Mouse (Mus musculus): Measurements from ENCODE around the gene Flii. TPM values are rescaled to one million over a fixed set of nuclear protein-coding genes. Genes with fewer than 3 reads are reported as not detected.
A peak's percentile ranks its signal among the peaks of the same experiment; 100 is the strongest.

Flii gene
- total RNA-seq, 2 experiments from 2014 or later = 47.7 to 60.5 TPM

DNA sequence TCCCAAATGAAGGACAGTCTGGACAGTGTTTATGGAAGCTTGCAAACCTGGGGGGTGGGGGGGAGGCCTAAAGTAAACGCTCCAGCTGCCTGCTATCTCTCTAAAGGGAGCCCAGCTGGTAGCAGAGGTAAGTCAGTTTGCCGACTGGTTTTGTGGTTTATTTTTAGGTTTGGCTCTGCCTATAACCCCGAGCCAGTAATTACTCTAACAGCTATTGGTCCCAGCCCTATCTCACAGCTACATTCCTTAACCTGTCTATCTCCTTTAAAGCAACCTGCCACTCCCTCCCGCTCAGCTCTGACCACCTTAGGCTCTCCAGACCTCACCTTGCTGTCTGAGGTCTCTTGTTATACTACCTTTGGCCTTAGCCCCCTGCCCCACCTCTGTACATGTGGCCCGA, 7.8 kb downstream of the Flii start:
- no peak for DNase-seq (ENCODE audit: low spot score in 2 of 2)

DNA sequence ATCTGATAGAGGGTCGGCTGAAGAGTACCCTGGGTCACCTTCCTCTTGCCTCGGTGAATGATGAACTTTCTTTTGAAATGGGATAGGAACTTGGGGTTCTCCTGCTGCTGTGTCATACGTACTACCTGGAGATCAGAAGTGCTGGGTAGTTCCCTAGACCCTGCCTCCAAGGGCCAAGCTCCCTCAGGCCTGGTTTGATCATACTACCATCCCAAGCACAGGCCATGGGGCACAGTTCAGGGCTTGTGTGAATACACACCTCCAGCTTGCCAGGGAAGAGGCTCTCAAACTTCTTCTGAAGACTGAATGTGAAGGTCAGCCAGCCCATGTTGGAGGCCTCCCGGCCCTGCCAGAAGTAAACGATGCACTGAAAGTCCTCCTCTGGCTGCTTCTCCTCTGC, 11.2 kb downstream of the Flii start:
- DNase-seq (ENCODE audit: low spot score in 2 of 2) = no peak

DNA sequence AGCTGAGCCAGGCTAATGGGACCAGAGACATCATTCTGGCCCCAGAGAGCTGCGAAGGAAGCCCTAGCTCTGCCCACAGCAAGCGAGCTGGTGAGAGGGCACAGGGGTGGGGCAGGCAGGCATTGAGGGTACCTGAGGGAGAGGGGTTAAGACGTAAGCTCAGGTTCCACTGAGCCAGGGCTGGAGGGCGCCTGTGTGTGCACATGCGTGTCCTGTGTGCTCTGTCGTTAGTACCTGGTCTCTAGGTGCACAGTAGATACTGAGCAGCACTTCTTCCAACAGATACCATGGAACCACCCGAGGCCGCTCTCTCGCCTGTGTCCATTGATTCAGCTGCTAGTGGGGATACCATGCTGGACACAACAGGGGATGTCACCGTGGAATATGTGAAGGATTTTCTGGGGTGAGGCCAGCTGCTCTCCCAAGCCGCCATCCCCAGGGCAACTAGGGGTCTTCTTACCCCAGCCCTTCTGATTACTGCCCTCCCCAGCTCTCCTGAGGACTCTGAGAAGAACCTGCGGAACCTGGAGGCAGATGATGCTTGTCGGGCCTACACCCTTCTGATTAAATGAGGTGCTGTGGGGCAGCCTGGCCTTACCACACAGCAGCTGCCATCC, 14.3 kb downstream of the Flii start:
- no peak for DNase-seq (ENCODE audit: low spot score in 2 of 2)

DNA sequence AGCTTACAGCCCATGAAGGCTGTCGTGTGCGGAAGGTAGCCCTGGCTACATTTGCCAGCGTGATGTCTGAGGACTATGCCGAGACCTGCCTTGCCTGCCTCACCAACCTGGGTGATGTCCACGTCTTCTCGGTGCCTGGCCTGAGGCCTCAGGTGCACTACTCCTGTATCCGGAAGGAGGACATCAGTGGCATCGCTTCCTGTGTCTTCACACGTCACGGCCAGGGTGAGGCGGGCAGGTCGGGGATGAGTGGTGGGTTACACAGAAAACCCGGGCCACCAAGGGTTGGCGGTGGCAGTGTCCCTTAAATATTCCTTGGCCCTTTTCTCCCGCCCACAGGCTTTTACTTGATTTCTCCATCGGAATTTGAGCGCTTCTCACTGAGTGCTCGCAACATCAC, 15.0 kb downstream of the Flii start:
- DNase-seq (ENCODE audit: low spot score in 2 of 2) = no peak

DNA sequence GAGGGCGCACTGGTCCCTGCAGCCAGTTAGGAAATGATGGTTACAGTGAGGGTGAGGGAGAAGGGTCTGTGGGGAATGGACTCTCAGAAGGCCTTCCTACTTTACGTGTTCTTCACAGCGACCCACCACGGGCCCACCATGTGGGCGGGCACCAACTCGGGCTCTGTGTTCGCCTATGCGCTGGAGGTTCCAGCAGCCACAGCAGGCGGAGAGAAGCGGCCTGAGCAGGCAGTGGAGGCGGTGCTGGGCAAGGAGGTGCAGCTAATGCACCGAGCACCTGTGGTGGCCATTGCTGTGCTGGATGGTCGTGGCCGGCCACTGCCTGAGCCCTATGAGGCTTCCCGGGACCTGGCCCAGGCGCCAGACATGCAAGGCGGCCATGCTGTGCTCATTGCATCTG, 15.8 kb downstream of the Flii start:
- DNase-seq (ENCODE audit: low spot score in 2 of 2) = no peak

DNA sequence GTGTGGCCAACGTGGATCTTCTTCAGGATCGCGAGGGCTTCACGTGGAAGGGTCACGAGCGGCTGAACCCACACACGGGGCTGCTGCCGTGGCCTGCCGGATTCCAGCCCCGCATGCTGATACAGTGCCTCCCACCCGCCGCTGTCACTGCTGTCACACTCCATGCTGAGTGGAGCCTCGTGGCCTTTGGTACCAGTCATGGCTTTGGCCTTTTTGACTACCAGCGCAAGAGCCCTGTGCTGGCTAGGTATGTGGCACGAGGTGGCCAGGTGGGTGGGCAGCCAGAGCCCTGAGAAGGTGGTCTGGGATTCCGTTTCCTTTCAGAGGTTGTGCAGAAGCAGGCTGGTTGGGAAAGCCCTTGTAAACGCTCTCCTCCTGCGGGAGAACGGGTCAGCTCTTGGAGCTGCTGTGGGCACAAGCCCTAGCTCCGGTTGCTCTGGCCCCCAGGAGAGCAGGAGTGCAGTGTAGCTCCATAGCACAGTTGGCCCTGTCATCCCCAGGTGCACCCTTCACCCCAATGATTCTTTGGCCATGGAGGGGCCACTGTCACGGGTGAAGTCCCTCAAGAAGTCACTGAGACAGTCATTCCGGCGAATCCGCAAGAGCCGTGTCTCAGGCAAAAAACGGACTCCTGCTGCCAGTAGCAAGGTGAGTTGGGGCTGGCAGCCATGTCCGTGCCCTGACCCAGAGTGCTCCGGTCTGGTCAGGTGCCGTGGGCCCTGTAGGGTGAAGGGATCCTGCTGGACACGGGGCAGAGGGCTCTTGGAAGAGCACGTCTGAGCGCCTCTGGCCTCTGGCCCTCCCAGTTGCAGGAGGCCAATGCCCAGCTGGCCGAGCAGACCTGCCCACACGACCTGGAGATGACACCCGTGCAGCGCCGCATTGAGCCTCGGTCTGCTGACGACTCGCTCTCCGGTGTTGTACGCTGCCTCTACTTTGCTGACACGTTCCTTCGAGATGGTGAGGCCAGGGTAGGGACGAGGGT, 17.3 kb downstream of the Flii start:
- peak in 1 of 2 experiments; percentile 1 for DNase-seq (ENCODE audit: low spot score in 2 of 2)

DNA sequence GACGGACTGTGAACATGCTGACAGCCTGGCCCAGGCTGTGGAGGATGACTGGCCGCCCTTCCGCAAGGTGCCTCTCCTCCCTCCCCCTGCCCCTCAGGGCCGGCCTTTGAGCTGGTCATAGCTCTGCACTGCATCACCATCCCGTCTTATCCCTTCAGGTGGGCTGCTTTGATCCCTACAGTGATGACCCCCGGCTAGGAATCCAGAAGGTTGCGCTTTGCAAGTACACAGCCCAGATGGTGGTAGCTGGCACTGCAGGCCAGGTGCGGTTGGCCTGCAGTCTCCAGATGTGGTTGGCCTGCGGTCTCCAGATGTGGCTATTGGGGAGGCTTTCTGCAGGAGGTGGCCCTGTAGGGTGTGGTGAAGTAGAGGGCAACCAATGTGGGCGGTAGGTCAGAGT, 18.4 kb downstream of the Flii start:
- DNase-seq (ENCODE audit: low spot score in 2 of 2) = no peak

DNA sequence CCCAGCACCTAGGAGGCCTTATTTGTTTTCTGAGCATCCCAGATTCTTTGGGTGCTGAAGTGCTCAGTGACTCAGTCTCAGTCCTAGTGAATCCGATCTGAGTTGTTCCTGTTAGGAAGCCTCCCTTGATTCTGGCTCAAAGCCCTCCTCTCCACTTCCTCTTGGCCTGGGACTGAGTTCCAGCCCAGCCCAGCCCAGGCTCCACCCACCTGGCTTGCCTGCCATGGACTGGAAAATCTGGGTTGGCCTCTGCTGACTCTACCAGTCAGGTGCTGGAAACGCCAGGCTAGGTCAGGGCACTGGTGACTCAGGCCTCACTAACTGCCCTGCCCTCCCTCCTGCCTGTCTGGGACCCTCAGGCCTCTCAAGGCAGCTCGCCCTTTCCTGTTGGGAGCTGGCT, 19.4 kb downstream of the Flii start:
- DNase-seq (ENCODE audit: low spot score in 2 of 2) = peak in 1 of 2 experiments; percentile 4

DNA sequence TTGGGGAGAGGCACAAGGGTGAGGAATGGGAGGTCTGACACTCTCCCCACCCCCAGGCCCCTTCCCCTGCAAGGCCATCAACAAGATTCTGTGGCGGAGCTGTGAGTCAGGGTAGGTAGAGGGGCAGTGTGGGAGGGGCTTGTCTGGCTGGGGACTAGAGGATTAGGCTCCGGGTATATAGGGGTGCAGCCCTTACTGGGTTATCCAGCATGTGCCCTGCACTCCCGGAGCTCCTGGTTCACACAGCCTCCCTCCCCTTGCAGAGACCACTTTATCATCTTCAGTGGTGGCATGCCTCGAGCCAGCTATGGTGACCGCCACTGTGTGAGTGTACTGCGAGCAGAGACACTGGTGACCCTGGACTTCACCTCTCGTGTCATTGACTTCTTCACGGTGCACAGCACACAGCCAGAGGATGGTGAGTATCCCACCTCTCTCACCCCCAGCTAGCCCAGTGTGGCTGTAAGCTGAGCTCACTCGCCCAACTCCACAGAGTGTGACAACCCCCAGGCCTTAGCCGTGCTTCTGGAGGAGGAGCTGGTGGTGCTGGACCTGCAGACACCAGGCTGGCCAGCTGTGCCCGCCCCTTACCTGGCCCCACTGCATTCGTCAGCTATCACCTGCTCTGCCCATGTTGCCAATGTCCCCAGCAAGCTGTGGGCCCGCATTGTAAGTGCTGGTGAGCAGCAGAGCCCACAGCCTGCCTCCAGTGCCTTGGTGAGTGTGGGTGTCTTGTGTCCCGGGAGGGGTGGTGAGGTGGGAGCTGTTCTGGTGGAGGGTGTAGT, 20.2 kb downstream of the Flii start:
- peak in 1 of 2 experiments; percentile 1 for DNase-seq (ENCODE audit: low spot score in 2 of 2)

DNA sequence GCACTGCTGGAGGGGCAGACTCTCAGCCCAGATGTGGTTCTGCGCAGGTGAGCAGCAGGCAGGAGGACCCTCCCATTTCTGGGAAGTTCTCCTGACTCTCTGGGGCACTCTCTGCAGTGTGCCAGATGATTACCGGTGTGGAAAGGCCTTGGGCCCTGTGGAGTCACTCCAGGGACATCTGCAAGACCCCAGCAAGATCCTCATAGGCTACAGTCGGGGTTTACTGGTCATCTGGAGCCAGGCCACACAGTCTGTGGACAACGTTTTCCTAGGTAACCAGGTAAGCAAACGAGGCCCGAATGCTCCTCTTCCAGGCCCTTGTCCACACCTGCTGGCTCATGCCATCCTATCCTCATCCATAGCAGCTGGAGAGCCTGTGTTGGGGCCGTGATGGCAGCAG, 21.0 kb downstream of the Flii start:
- peak in 1 of 2 experiments; percentile 1 for DNase-seq (ENCODE audit: low spot score in 2 of 2)

DNA sequence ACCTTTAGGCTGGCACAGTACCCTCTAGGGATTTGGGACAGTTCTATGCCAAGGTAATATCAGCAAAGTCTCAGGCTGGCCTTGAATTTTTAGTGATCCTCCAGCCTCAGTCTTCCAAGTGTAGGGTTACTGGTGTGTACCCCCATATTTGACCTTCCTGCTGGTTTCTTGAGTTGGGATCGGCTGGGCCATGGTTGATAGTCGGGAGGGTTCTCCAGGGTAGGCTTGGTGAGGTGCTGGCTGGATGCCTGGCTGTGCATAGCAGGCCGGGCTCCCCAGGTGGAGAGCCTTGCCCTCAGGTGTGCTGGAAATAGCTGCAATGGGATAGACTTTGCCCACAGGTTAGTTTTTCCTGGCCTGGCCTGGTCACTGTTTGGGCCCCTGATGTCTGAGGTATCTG, 21.8 kb downstream of the Flii start:
- DNase-seq (ENCODE audit: low spot score in 2 of 2) = no peak

DNA sequence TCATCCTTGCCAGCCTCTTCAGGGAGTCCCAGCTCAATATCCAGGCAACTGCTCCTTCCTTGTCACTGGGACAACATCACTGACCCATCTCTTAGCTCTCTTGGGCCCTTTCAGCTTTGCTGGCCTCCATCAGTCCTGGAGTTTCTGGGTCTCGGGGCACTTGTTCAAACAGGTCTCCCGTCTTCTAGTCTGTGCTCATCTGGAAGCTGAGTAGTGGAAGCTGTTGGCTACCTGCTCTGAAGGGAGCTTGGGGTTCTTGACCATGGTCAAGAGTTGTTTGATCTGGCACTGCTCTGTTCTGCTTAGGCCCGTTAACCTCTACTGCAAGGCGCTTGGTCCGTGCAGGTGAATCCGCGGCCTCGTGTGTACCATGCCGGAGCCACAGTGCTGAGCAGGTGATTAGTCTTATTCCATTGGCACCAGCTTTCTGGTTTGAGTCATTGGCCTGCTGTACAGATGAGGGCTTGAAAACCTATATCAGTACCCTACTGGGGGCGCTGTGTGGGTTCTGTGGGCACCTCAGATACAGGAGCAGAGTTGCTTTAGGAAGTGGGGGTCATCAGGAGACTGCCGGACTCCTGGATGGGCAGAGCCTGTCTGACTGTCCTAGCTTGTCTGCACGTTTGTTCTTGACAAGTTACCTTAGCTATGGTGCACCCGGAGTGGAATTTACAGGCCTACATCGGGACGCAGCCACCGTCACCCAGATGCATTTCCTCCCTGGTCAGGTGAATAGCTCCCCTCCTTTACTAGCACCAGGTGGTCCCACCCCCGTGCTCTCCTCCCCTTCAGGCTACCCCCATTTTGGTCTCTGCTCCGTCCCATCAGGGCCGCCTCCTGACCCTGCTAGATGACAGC, 22.8 kb downstream of the Flii start:
- peak in 1 of 2 experiments; percentile 1 for DNase-seq (ENCODE audit: low spot score in 2 of 2)

DNA sequence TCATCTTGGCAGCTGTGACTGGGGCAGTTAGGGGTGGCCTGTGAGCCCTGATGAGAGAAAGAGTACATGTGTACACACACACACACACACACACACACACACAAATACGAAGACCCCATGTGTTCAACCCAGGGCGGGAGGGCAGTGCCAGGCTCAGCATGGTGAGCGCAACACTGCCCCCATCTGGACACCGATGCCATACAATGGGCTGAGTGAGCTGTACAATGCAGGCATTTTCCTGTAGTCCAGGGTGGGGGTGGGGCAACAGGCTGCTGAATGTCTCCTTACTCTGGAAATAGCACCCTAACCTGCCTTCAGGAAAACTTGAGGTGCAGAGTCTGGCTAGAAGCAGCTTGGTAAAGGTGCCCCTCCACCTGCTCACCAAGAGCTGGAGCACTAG, 23.9 kb downstream of the Flii start:
- DNase-seq (ENCODE audit: low spot score in 2 of 2) = peak; percentile 60 to 67

DNA sequence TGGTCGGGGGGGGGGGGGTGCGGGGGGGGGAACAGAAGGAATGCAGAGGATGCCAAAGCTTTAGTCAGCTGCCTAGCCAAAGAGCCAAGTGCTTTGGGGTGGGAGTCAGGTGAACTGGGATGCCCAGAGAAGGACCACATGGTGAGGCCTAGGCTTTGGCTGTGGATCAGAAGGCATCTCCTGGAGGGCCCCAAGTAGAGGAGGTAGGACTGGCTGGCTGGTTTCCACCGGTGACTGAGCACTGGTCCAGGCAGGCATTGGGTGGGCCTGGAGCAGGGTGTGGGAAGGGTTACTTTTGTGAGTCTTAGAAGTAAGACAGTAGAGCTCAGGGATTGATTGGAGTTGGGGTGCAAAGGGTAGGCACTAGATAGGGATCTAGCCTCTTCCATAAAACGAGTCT, 25.5 kb downstream of the Flii start:
- no peak for DNase-seq (ENCODE audit: low spot score in 2 of 2)

DNA sequence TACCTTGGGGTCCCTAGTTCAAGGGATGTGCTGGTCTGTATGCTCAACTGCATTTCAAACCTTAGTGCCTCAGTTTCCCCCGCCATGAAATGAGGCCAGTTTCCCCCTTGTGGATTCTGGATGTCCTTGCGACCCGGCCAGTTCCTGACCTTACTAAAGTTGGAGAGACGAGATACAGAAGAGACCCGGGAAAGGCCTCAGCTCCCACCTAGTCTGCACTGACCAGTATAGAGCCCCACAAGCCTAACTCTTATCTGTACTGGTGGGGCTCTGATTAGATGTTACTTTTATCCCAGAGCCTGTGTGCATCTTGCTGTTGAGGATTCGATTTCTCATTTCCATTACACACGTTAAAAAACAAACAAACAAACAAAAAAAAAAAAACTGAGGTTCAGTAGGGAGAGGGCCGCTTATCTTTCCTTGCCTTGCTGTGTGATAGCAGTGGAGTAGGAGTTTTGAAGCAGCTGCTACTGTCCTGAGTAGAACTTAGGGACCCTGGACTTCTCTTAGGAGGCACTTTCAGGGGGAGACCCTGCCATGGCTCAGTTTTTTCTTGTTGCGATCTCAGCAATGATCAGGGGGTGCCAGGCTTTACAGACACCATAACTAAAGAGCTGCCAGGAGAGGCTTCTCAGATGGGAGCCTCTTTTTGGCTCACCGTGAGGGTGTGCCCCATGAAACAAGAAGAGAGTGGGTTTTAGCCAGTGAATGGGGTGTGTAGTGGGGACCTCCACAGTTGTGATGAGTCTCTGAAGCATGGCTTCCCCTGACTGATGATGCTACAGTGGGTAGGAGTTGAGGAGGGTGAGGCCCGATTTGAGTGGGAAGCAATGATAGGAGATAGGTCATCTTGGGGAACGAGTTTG, 26.5 kb downstream of the Flii start:
- DNase-seq (ENCODE audit: low spot score in 2 of 2) = no peak

DNA sequence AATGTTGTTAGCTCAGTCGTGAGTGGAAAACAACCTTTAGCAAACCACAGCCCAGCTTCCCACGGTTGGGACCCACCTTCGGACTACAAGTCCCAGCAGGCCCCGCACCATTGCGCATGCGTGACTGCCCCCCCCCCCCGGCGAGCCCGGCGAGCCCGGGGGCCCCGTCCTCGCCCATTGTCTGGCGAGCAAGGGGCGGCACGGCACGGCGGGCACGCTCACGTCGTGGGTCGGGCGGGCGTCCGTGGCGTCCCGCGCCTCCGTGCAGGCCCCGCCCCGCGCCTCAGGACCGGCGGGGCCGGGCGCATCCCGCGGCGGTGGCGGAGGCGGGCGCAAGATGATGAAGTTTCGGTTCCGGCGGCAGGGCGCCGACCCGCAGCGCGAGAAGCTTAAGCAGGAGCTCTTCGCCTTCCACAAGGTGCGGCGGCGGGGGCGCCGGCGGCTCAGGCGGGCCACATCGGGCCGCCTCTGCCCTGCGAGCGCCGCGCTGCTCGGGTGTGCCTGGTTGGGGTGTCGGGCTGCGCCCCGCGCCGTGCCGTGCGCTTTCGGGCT, 27.5 kb downstream of the Flii start, which contains the start of gene Llgl1:
Gene Llgl1 (plus strand): TSS at position 200 of the 552 bp plus-strand sequence.
- peak; percentile 80 to 84 for DNase-seq (ENCODE audit: low spot score in 2 of 2)

DNA sequence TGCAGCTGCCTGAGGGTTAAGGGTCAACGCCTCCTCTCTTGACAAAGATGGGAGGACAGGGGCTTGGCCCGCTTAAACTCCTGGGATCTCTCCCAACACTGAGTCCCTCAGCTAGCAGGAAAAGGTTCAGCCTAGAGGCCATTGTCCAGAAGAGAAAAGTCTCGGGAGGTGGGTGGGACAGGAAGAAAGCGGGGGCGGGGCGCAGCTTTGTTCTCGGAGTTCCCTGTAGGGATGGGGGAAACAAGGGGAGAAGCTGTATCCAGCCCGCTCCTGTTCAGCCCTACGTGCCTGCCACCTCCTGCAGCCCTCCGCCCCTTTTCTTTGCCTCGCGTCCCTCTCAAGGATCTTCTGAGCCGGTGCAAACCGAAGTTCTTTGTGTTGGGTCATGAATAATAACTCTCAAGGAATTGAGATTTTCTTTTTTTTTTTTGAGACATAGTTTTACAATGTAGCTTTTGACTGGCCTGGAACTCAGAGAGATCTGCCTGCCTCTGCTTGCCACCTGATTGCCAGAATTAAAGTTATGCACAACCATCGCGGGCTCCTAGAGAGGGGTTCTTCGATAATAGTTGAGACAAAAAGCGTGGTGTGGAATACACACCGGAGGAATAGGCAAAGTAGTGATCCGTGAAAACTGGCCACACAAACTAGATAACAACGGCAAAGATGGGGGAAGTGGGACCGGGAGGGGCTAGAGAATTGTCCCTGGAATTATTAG, 28.1 kb downstream of the Flii start:
- no peak for DNase-seq (ENCODE audit: low spot score in 2 of 2)

DNA sequence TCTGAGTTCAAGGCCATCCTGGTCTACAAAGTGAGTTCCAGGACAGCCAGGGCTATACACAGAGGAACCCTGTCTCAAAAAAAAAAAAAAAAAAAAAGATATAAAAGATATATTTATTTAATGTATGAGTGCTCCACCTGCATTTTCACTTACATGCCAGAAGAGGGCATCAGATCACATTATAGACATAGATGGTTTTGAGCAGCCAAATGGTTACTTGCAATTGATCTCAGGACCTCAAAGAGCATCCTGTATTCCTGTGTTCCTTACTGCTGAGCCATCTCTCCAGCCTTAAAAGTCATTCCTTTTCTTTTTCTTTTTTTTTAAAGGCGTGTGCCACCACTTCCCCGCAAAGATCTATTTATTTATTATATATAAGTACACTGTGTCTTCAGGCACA, 29.5 kb downstream of the Flii start:
- no peak for DNase-seq (ENCODE audit: low spot score in 2 of 2)

DNA sequence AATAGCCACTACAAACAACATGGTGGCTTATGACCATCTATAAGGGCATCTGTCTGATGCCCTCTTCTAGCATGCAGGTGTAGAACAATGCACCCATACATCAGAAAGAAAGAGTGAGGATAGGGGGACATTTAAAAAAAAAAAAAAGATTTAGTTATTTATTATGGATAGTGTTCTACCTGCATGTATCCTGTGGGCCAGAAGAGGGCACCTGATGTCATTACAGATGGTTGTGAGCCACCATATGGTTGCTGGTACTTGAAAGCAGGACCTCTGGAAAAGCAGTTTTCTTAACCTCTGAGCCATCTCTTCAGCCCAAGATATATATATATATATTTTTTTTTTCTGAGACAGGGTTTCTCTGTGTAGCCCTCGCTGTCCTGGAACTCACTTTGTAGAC, 30.9 kb downstream of the Flii start:
- no peak for DNase-seq (ENCODE audit: low spot score in 2 of 2)

All from layer of hippocampus, postnatal 14 days (tissue).